Mouse (Mus musculus): ENCODE measurements around the gene Ear6.

- no peak for TF ChIP-seq POLR2A (IDR thresholded peaks at IDR 0.05; ENCODE audit: low read depth, low read length)
- no peak for TF ChIP-seq CTCF (IDR thresholded peaks at IDR 0.05; ENCODE audit: borderline replicate concordance, insufficient read depth, low read length)
These were observed 43.2 kb downstream of the Ear6 start for GRCm38 (mm10) chr14:51896539-51897170.

Measured in embryonic fibroblast, embryonic 13.5 days (primary cell).